Mouse (Mus musculus) forebrain, embryonic 16.5 days (tissue): ENCODE data around the gene Prss36. TPM values are rescaled to one million over a fixed set of nuclear protein-coding genes. Genes with fewer than 3 reads are reported as not detected.
A peak's percentile ranks its signal among the peaks of the same experiment; 100 is the strongest.
"Not testable (repeated sequence)": the region's sequence is repeated elsewhere in the genome, so short reads cannot be mapped to it uniquely, and the experiment has no call there.

ENCODE experiments used
- ATAC-seq: fragments of 200-750 bp; cut with Nextera tagmentation; 2 replicates; pipeline ENCODE4 v1.8.0; 2017; ENCODE audit warnings: mild to moderate bottlenecking, moderate library complexity
- H3K27ac ChIP-seq: fragments of 300-500 bp; sonication (generic); 2 replicates; pipeline ENCODE4 v1.5.1; 2014; ENCODE audit warnings: low read length, control low read depth
- H3K27me3 ChIP-seq: fragments of 300-500 bp; sonication (generic); replicated peaks from 2 replicates; pipeline ENCODE4 v1.6.1; 2014; ENCODE audit warnings: low read length; ENCODE audit not compliant: control insufficient read depth, insufficient read depth
- H3K36me3 ChIP-seq: fragments of 300-500 bp; sonication (generic); 2 replicates; pipeline ENCODE4 v1.6.1; 2014; ENCODE audit not compliant: control insufficient read depth, insufficient read depth
- H3K4me1 ChIP-seq: fragments of 300-500 bp; sonication (generic); replicated peaks from 2 replicates; pipeline ENCODE4 v1.6.1; 2014; ENCODE audit warnings: low read length; ENCODE audit not compliant: control insufficient read depth, insufficient read depth
- H3K4me2 ChIP-seq: fragments of 300-500 bp; sonication (generic); 2 replicates; pipeline ENCODE4 v1.6.1; 2014; ENCODE audit warnings: mild to moderate bottlenecking, low read length, control low read depth
- H3K4me3 ChIP-seq: fragments of 300-500 bp; sonication (generic); replicated peaks from 2 replicates; pipeline ENCODE4 v1.5.1; 2014; ENCODE audit warnings: mild to moderate bottlenecking, low read length, control low read depth
- H3K9ac ChIP-seq: fragments of 300-500 bp; sonication (generic); replicated peaks from 2 replicates; pipeline ENCODE4 v1.6.1; 2014; ENCODE audit warnings: low read depth, low read length, control low read depth
- H3K9me3 ChIP-seq: fragments of 300-500 bp; sonication (generic); 2 replicates; pipeline ENCODE4 v1.6.1; 2016; ENCODE audit warnings: low read length; ENCODE audit not compliant: control insufficient read depth
- WGBS: fragments of 180-500 bp; shearing (Covaris S2); extraction: QIAGEN DNeasy Blood & Tissue Kit; methylation state at CpG from one replicate; pipeline ENCODE4 v1.1.7; 2014; 5-methylcytosine and 5-hydroxymethylcytosine counted together
- polyA plus RNA-seq: library from polyadenylated mRNA; unstranded; fragments of >200 nt; fragmentation: Nextera tagmentation; extraction: Ambion mirVana; gene quantifications from 2 replicates; pipeline ENCODE4 v1.2.1, GENCODE M21; 2015

Prss36 gene
- polyA plus RNA-seq, 1 experiment from 2014 or later = 13.2 TPM

GRCm38 (mm10) chr7:127897542-127897941 is 49.0 kb downstream of the Prss36 start:
- no peak for ATAC-seq
- H3K4me3 ChIP-seq = no peak overlapping the region
- H3K36me3 ChIP-seq = no peaks in the 10 kb centered on the region
- H3K27me3 ChIP-seq = peaks cover 2% of the 10 kb centered on the region; the same call in 1 of the 2 replicates
- no peak overlapping the region for H3K4me2 ChIP-seq
- WGBS = 87% methylated on average over 7 of the region's 7 CpGs
- no peak overlapping the region for H3K9ac ChIP-seq
- peaks cover 8% of the 10 kb centered on the region for H3K4me1 ChIP-seq
- no peak overlapping the region for H3K27ac ChIP-seq
- no peaks in the 10 kb centered on the region for H3K9me3 ChIP-seq

GRCm38 (mm10) chr7:127896384-127896783 is 50.1 kb downstream of the Prss36 start:
- Histone ChIP-seq H3K4me2 (no peak overlapping the region), H3K9me3 (no peaks in the 10 kb centered on the region), H3K4me3 (no peak overlapping the region), H3K9ac (no peak overlapping the region), H3K27me3 (peaks cover 2% of the 10 kb centered on the region; the same call in 1 of the 2 replicates), H3K27ac (no peak overlapping the region), H3K36me3 (peaks cover 3% of the 10 kb centered on the region; the same call in 1 of the 2 replicates), H3K4me1 (peaks cover 8% of the 10 kb centered on the region)
- no peak for ATAC-seq
- 66% methylated on average over 13 of the region's 13 CpGs for WGBS

GRCm38 (mm10) chr7:127895891-127896290 is 50.6 kb downstream of the Prss36 start:
- not testable (repeated sequence) for H3K9ac ChIP-seq, H3K4me1 ChIP-seq, H3K27ac ChIP-seq, H3K27me3 ChIP-seq, H3K36me3 ChIP-seq, H3K9me3 ChIP-seq
- Histone ChIP-seq H3K4me2 (peak overlapping the region; percentile 90), H3K4me3 (peak overlapping the region; percentile 76)
- ATAC-seq = peak; percentile 1
- WGBS = 75% methylated on average over 7 of the region's 7 CpGs

GRCm38 (mm10) chr7:127895442-127895841 is 51.1 kb downstream of the Prss36 start, which contains the start of the genes Gm21974 and Vkorc1:
Gm21974 (minus strand) TSS chr7:127895454.
Vkorc1 (minus strand) TSS chr7:127895617.
- ATAC-seq = peak; percentile 99
- WGBS = under 1% methylated on average over 26 of the region's 26 CpGs

GRCm38 (mm10) chr7:127894480-127894879 is 52.0 kb downstream of the Prss36 start:
- Histone ChIP-seq H3K4me2 (peak overlapping the region; percentile 90), H3K27ac (no peak overlapping the region), H3K4me3 (peak overlapping the region; percentile 76; the same call in 1 of the 2 replicates), H3K9ac (no peak overlapping the region), H3K9me3 (no peaks in the 10 kb centered on the region), H3K27me3 (peaks cover 2% of the 10 kb centered on the region; the same call in 1 of the 2 replicates), H3K4me1 (peaks cover 8% of the 10 kb centered on the region), H3K36me3 (peaks cover 3% of the 10 kb centered on the region; the same call in 1 of the 2 replicates)
- 88% methylated on average over 5 of the region's 5 CpGs for WGBS
- ATAC-seq = no peak

More at GRCm38 (mm10) chr7:127895442-127895841, 51.1 kb downstream of the Prss36 start, which contains the start of the genes Gm21974 and Vkorc1:
- Histone ChIP-seq H3K9me3 (no peaks in the 10 kb centered on the region), H3K4me3 (peak within 1 kb of the TSS; percentile 76), H3K36me3 (peaks cover 3% of the 10 kb centered on the region; the same call in 1 of the 2 replicates), H3K27me3 (peaks cover 2% of the 10 kb centered on the region; the same call in 1 of the 2 replicates), H3K4me1 (peaks cover 8% of the 10 kb centered on the region), H3K27ac (peak within 1 kb of the TSS; percentile 66), H3K9ac (peak within 1 kb of the TSS; percentile 65), H3K4me2 (peak within 1 kb of the TSS; percentile 90)

- Histone ChIP-seq H3K4me1 (peaks cover 8% of the 10 kb centered on the region), H3K36me3 (peaks cover 24% of the 10 kb centered on the region), H3K4me2 (no peak within 1 kb of the TSS), H3K4me3 (no peak within 1 kb of the TSS), H3K9ac (no peak within 1 kb of the TSS), H3K27me3 (no peaks in the 10 kb centered on the region), H3K27ac (no peak within 1 kb of the TSS), H3K9me3 (no peaks in the 10 kb centered on the region)
- 17% methylated on average over 4 of the region's 4 CpGs for WGBS
- ATAC-seq = no peak
Measured at GRCm38 (mm10) chr7:127890798-127891197, 55.7 kb downstream of the Prss36 start, which contains the start of gene Prss53. Prss53 (minus strand) TSS chr7:127890970.

GRCm38 (mm10) chr7:127888821-127889220 is 57.7 kb downstream of the Prss36 start:
- Histone ChIP-seq H3K9ac (no peak overlapping the region), H3K9me3 (no peaks in the 10 kb centered on the region), H3K36me3 (peaks cover 27% of the 10 kb centered on the region), H3K27ac (no peak overlapping the region), H3K27me3 (no peaks in the 10 kb centered on the region), H3K4me2 (no peak overlapping the region), H3K4me1 (peaks cover 15% of the 10 kb centered on the region), H3K4me3 (no peak overlapping the region)
- 74% methylated on average over 3 of the region's 3 CpGs for WGBS
- ATAC-seq = no peak

- Histone ChIP-seq H3K4me3 (no peak overlapping the region), H3K4me1 (peaks cover 19% of the 10 kb centered on the region), H3K9ac (no peak overlapping the region), H3K4me2 (no peak overlapping the region), H3K36me3 (peaks cover 35% of the 10 kb centered on the region), H3K9me3 (no peaks in the 10 kb centered on the region), H3K27me3 (no peaks in the 10 kb centered on the region), H3K27ac (no peak overlapping the region)
- WGBS = 81% methylated on average over 3 of the region's 3 CpGs
- no peak for ATAC-seq
Measured at GRCm38 (mm10) chr7:127887781-127888180, 58.7 kb downstream of the Prss36 start.

- H3K27ac ChIP-seq = no peak overlapping the region
- H3K9me3 ChIP-seq = no peaks in the 10 kb centered on the region
- WGBS = 88% methylated on average over 8 of the region's 8 CpGs
- H3K4me2 ChIP-seq = no peak overlapping the region
- H3K4me3 ChIP-seq = no peak overlapping the region
- H3K4me1 ChIP-seq = peaks cover 19% of the 10 kb centered on the region
- no peak overlapping the region for H3K9ac ChIP-seq
- no peak for ATAC-seq
- no peaks in the 10 kb centered on the region for H3K27me3 ChIP-seq
- H3K36me3 ChIP-seq = peaks cover 33% of the 10 kb centered on the region
Measured at GRCm38 (mm10) chr7:127887191-127887590, 59.3 kb downstream of the Prss36 start.
